ENCODE assay signal across 9 mouse cellular contexts in the genomic region with DNA sequence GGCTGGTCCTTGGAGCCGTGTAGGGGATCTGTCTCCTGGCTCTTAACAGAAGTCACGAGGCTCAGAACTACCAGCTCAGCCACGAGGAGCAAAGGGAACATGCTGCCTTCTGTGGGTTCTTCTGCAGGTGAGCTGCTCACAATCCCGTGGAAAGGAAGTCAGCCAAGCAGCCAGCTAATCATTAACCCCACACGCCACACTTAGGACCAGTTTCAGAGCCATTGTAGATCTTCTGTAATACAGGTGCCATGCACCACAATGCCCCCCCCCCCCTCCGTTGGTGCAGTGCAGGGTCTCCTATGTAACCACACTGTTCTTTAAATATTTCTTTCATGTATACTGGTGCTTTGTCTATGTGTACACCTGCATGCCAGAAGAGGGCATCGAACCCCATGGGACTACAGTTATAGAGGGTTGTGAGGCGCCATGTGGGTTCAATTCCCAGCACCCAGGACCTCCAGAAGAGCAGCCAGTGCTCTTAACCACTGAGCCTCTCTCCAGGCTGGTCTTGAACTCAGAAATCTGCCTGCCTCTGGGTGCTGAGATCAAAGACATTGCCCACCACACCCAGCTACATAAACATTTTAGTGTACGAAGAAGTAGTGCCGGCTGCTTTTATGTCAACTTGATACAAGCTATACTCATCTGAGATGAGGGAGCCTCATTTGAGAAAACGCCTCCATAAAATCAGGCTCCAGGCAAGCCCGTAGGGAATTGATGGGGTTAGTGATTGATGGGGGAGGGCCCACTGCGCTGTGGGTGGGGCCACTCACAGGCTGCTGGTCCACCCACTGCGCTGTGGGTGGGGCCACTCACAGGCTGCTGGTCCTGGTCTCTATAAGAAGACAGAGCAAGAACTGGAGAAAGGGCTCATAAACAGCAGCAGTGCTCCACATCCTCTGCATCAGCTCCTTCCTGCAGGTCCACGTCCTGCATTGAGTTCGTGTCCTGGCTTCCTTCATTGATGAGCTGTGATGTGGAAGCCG. TPM values are rescaled to one million over a fixed set of nuclear protein-coding genes. Genes with fewer than 3 reads are reported as not detected.
A peak's percentile ranks its signal among the peaks of the same experiment; 100 is the strongest.
DNase-seq lines count a peak whose midpoint lies in the region; ATAC-seq and TF ChIP-seq lines count a peak whose summit lies in the region.
"Had no signal": no experiment of that assay in that cellular context is flagged by ENCODE, and none has a peak within 500 bp of the region (broad histone marks: within the 10 kb centered on the region; RNA-seq: fewer than 3 reads in every experiment).

A gene (minus strand): TSS at position 134 of the 986 bp plus-strand sequence.

- no peak for TF ChIP-seq POLR2A in MEL (IDR thresholded peaks at IDR 0.05; ENCODE audit: control insufficient read depth in 1 of 2, insufficient read depth in 1 of 2, low read depth in 1 of 2, low read length in 2 of 2, poor library complexity in 1 of 2)

- H3K27ac ChIP-seq in MEL (ENCODE audit: control insufficient read depth, low read depth, low read length), result no peak within 1 kb of the TSS

- no peak within 1 kb of the TSS for H3K9ac ChIP-seq in MEL (ENCODE audit: control insufficient read depth, low read depth, low read length, poor library complexity, severe bottlenecking)

- no peak for TF ChIP-seq EP300 in MEL (IDR thresholded peaks at IDR 0.05; ENCODE audit: low read depth in 1 of 2, low read length in 2 of 2)

- H3K4me3 ChIP-seq in MEL (ENCODE audit: control insufficient read depth in 1 of 2, insufficient read depth in 1 of 2, low read depth in 2 of 2, low read length in 2 of 2), result no peak within 1 kb of the TSS

- peak; percentile 98 for ATAC-seq in megakaryocyte progenitor cell, adult 5-6 weeks (replicated peaks; ENCODE audit: poor library complexity)

- no peaks in the 10 kb centered on the region for H3K79me2 ChIP-seq in MEL (ENCODE audit: control insufficient read depth, insufficient read depth, low read length, poor library complexity)

- H3K4me1 ChIP-seq in MEL (ENCODE audit: control insufficient read depth in 1 of 2, insufficient read depth in 2 of 2, low read length in 2 of 2), result no peaks in the 10 kb centered on the region

- no peaks in the 10 kb centered on the region for H3K36me3 ChIP-seq in MEL (ENCODE audit: control insufficient read depth in 1 of 2, insufficient read depth in 2 of 2, low read length in 2 of 2)

- peak; percentile 86 for DNase-seq in MEL (ENCODE audit: low read depth, low spot score)
- DNase-seq in c-Kit-positive CD71-positive TER-119-positive erythroid progenitor cells, embryonic 14.5 days (ENCODE audit: low spot score), result peak; percentile 79
- peak; percentile 89 to 91 for DNase-seq in kidney, postnatal 25 days
- DNase-seq in embryo, embryonic 10.5 days (ENCODE audit: low spot score), result no peak
- DNase-seq in right cerebral cortex, postnatal 10 days (ENCODE audit: low spot score in 2 of 2), result no peak
- DNase-seq in thymus, postnatal 10 days (ENCODE audit: low spot score in 2 of 2), result no peak

- H3K9me3 ChIP-seq in MEL (replicated peaks; ENCODE audit: insufficient read depth, low read length), result no peaks in the 10 kb centered on the region

- no peak for TF ChIP-seq CTCF in MEL (IDR thresholded peaks at IDR 0.05 in 2 of 3, conservative IDR thresholded peaks at IDR 0.05 in 1 of 3; ENCODE audit: control insufficient read depth in 1 of 3, insufficient read depth in 1 of 3, low read depth in 2 of 3, low read length in 3 of 3, poor library complexity in 1 of 3, severe bottlenecking in 1 of 3)

- no peak; the same call in 1 of the 2 replicates for TF ChIP-seq RAD21 in MEL (IDR thresholded peaks at IDR 0.05; ENCODE audit: low read depth, low read length)

- no peaks in the 10 kb centered on the region for H3K27me3 ChIP-seq in MEL (ENCODE audit: control insufficient read depth in 1 of 2, insufficient read depth in 2 of 2, low read length in 2 of 2)

TF ChIP-seq in MEL, 35 proteins besides CTCF, POLR2A, EP300 and RAD21:
- TF ChIP-seq POLR2AphosphoS5 (IDR thresholded peaks at IDR 0.05; ENCODE audit: borderline replicate concordance, low read depth, low read length), result no peak
- TF ChIP-seq MYB (IDR thresholded peaks at IDR 0.05; ENCODE audit: low read depth, low read length), result no peak
- no peak for TF ChIP-seq NRF1 (IDR thresholded peaks at IDR 0.05; ENCODE audit: insufficient read depth, low read depth, low read length, poor library complexity, severe bottlenecking)
- no peak for TF ChIP-seq ZMIZ1 (IDR thresholded peaks at IDR 0.05; ENCODE audit: low read depth, low read length)

RNA-seq across cellular contexts. Expression of the gene that starts here (rescaled TPM):
- total RNA-seq in MEL (2012; rRNA removed), result not detected in 2 replicates
- polyA plus RNA-seq in MEL (2012; ENCODE audit: insufficient read depth in 1 of 2, insufficient read length in 2 of 2, low read depth in 1 of 2, low replicate concordance in 2 of 2, missing spikeins in 1 of 2), result not detected
- total RNA-seq in megakaryocyte progenitor cell, adult 5-6 weeks (2015), result not detected in 2 replicates
- total RNA-seq in megakaryocyte progenitor cell, adult 5-6 weeks (2017), result not detected in 2 replicates
- total RNA-seq: heart, adult 18-20 months; left cerebral cortex, postnatal 10 days had no signal

Comparison
In these comparisons a context has a peak if more than half of its experiments do, and no peak if none do; other contexts are left out.
1. Peak in DNase-seq in MEL; RNA of the gene not detected or under 1 TPM.
2. Peak in ATAC-seq in megakaryocyte progenitor cell, adult 5-6 weeks; RNA of the gene not detected or under 1 TPM.
3. DNase-seq: peak in c-Kit-positive CD71-positive TER-119-positive erythroid progenitor cells, embryonic 14.5 days (single experiment) and kidney, postnatal 25 days (2 of 2); none in embryo, embryonic 10.5 days (single experiment), right cerebral cortex, postnatal 10 days (0 of 2) and thymus, postnatal 10 days (0 of 2).